Mouse (Mus musculus) adrenal gland, postnatal 10 days (tissue): ENCODE data around the gene Slc8a1. TPM values are rescaled to one million over a fixed set of nuclear protein-coding genes. Genes with fewer than 3 reads are reported as not detected.

Experiments
- DNase-seq: peaks from one replicate; pipeline ENCODE4 v3.0.0; 2021; ENCODE audit warnings: mixed read lengths
- long read RNA-seq, 2 experiments: library from polyadenylated mRNA; stranded (forward); transcript quantifications; one replicate each; pipeline ENCODE4 v2.0.0; 2021
- total RNA-seq, 2 experiments: library from RNA; stranded (reverse); gene quantifications; 2 replicates each; pipeline ENCODE4 v1.2.3; 2021

Slc8a1 gene
- total RNA-seq: 10 to 100 TPM; 15.8 to 21.1 TPM
- long read RNA-seq, experiment 1: 0 reads
- long read RNA-seq, experiment 2, partial matches to known transcripts: 0 of 3 reads
- long read RNA-seq, experiment 2, other reads (novel, unspliced or antisense): 3 of 3 reads

DNA sequence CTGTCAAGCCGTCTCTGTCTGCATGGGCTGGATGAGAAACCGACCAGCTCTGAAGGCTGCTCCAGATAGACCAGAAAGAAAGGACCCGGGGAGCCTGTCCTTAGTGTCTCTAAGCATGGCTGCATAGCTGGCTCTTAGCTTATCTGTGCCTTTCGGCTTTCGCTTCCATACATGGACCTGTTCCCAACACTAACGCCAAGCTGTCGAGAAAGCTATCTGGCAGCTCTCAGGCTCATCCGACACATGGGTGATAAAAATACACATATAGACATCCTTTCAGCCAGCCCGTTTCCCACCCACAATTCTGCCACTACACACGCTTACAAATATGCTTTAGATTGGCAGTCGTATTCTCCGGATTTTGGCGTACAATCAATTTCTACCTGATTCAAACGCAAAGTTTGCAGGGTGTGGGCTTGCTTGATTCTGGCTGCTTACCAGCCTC is at the start of gene Slc8a1:
TSS of gene Slc8a1 (minus strand) at position 67 of the 445 bp plus-strand sequence.
- DNase-seq: no peak

GRCm38 (mm10) chr17:81787350-81787749 is 49.2 kb upstream of the Slc8a1 start:
- peak; percentile 68 for DNase-seq

- no peak for DNase-seq
Observed at GRCm38 (mm10) chr17:81782326-81782725, 44.1 kb upstream of the Slc8a1 start.

DNA sequence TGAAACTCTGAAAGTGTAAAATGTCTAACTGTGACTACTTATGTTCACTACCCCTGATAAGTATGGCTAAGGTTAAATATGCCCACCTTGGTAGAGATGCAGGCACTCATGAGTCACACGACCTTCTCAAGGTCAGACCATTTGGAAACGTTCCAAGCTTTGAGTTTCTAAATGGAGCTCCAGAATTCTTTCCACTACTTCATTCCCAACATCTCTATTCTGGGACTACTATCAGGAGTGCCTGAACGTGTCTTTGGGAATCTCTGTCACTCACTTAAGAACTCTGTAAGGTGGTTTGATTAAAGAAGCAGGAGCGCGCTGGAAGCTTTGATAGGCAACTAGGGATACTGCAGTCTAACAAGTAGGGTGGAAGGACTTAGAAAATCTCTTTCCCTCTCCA is 43.3 kb upstream of the Slc8a1 start:
- DNase-seq: no peak

DNA sequence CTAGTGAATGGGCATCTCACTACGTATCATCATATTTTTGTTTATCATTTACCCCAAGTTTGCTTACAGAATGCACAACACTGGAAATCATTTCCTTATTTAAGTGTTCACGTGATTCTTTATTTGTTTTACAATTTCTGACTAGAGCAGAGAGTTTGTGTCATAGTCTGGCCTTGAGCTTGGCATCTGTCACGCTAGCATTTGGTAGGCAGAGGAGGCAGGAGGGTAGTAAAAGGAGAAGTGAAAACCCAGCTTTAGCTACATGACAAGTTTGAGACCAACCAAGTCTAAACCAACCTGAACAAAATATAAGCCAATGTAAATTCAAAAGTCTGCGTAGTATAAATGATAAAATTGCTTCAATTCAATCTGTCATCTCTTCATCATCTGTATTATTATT is 41.7 kb upstream of the Slc8a1 start:
- DNase-seq: no peak

DNA sequence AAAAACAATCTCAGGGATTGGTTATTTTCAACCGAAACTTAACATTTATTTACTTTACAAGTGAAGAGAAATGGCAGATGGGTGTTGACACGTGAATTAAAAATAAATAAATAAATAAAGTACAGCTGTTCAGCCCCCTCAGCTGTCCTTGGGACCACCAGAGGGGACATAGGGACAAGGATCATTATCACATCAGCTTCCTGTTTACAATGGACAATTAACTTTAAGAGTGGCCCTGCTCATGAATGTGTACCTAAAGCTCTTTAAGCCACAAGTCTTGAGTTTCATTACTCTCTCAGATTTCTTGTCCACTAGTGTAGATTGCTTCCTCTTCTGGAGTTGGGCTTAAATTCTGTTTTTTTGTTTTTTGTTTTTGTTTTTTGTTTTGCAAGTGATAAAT is 12.5 kb upstream of the Slc8a1 start:
- DNase-seq: no peak

GRCm38 (mm10) chr17:81743034-81743433 is 4.9 kb upstream of the Slc8a1 start:
- DNase-seq: no peak

- DNase-seq: no peak
Observed at GRCm38 (mm10) chr17:81740576-81740975, 2.4 kb upstream of the Slc8a1 start.

DNA sequence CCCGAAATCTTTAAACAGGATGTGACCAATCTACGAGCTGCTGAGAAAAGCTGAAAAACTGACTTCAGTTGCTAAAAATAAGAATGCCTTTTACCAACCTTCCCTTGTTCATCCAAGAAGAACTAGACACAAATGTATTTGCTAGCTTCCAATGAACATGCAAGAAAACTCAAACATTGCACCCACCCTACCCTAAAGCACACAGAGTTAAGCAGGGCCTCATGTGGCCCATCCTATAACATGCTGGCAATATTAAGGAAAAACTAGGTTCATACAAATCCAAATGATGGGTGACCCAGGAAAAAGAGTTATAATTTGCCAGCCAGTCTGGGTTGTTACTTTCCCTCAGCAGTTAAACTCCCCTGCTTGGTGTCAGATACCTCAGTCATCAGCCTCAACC is 398 bp downstream of the Slc8a1 start:
- DNase-seq: no peak

- no peak for DNase-seq
Observed at GRCm38 (mm10) chr17:81737309-81737708, 868 bp downstream of the Slc8a1 start.

GRCm38 (mm10) chr17:81735583-81735982 is 2.6 kb downstream of the Slc8a1 start:
- DNase-seq: no peak

DNA sequence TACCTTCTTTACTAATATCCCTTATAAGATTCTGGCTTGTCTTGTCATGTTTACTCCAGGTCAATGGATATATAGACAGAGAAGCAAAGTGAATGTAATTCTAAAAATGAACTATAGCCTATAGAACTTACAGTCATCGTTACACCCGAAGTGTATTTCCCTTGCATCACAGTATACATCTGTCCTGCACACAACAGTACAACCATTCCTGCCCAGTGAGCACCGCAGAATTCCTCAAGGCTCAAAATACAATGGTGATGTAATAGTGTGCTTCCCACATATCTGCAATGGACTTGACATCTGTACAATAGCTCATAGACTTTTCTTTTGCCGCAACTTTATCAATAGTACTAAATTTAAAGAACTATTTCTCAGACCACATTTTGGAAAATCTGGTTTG is 8.3 kb downstream of the Slc8a1 start:
- DNase-seq: no peak

GRCm38 (mm10) chr17:81712273-81712751 is 25.9 kb downstream of the Slc8a1 start:
- DNase-seq: no peak

- DNase-seq: no peak
Observed at GRCm38 (mm10) chr17:81704761-81705160, 33.4 kb downstream of the Slc8a1 start.

- DNase-seq: no peak
Observed at GRCm38 (mm10) chr17:81703258-81703657, 34.9 kb downstream of the Slc8a1 start.

GRCm38 (mm10) chr17:81701701-81702100 is 36.5 kb downstream of the Slc8a1 start:
- no peak for DNase-seq

GRCm38 (mm10) chr17:81698789-81699188 is 39.4 kb downstream of the Slc8a1 start:
- no peak for DNase-seq

DNA sequence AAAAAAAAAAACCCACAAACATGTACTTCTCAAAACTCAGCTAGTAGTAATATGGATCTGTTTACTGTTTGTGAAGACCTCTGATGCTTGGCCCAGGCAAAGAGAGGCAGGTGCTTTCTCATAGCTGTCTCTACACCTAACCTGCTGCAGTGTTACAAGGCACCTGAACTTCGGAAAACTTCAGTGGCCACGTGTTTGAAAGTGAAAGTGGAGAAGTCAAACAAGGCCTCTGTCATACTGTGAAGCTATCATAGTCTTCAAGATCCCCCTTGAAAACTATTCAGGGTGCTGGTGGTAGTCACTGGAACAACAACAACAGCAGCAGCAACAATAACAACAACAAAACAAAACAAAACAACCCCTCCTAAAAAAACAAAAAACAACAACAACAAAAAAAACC is 40.5 kb downstream of the Slc8a1 start:
- no peak for DNase-seq

GRCm38 (mm10) chr17:81694977-81695376 is 43.2 kb downstream of the Slc8a1 start:
- no peak for DNase-seq

- DNase-seq: no peak
Observed at GRCm38 (mm10) chr17:81679616-81680015, 58.6 kb downstream of the Slc8a1 start.

GRCm38 (mm10) chr17:81677450-81677849 is 60.7 kb downstream of the Slc8a1 start:
- DNase-seq: no peak

DNA sequence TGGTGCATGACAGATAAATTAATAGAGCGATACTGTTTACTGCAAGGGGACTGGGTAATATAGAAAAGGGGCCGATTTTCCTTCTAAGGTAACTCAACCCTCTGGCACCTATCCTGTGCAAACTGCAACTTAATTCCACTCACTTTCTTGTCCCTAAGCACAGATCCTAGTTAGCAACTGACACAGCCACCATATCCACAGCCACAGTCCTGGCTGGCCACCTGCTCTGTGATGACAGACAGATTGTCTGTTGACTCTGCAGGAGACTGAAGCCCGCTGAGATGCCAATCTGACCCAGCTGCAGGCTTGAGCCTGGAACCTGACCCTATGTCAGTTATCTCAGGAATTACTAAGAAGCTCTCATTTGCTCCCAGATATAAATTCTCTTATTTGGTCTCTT is 62.0 kb downstream of the Slc8a1 start:
- no peak for DNase-seq

- DNase-seq: no peak
Observed at GRCm38 (mm10) chr17:81671245-81671644, 66.9 kb downstream of the Slc8a1 start.

DNA sequence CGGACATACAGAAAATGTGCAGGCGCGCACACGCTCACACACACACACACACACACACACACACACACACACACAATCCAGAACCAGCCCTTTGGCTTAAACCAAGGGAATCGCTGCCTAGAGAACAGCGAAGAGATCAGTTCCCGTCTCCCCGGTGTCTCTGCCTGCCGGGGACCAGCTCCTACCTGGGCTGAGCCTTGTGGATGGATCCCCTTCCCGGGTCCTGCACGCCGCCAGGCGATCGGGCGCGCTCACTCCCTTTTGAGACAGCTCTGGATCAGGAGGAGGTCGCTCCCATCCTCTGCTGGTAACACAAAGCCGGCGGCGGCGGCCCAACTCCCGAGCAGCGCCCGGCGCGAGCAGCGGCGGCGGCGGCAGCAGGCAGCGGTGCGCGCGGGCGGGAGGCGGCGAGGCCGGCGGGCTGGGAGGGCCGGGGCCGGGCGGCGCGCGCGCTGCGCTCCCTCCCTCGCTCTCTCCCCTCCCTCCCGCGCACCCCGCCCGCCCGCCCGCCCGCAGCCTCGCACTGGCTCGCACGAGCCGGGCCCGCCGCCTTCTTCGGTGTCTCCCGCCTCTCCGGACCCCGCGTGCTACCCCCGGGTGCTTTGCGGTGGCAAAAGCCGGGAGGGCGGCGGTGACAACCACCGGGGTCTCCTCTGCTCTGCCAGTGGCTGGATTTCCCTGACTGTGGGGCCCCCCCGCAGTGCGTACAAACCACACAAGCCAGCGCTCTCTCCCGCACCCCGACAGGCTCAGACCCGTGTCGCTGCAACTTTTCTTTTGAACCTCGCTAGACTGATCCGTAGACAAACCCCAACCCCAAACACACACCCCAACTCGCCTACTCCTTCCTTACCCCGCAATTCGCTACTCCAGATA is 68.1 kb downstream of the Slc8a1 start:
- DNase-seq: peak; percentile 82
